Mouse (Mus musculus): ENCODE results near the gene Pdhb. TPM values are rescaled to one million over a fixed set of nuclear protein-coding genes. Genes with fewer than 3 reads are reported as not detected.

Pdhb gene
- polyA plus RNA-seq (2014; fragmentation: Nextera tagmentation; extraction: Ambion mirVana): 276 and 285 TPM in 2 replicates

GRCm38 (mm10) chr14:8172507-8173410, at the start of gene Pdhb:
Gene Pdhb (minus strand): TSS chr14:8173025.
- Histone ChIP-seq H3K9me3 (ENCODE audit: control insufficient read depth, low read length) (no peaks in the 10 kb centered on the region), H3K27ac (ENCODE audit: low read depth, low read length) (peak within 1 kb of the TSS; percentile 83), H3K9ac (replicated peaks; ENCODE audit: low read depth, low read length) (peak within 1 kb of the TSS; percentile 91), H3K27me3 (ENCODE audit: control insufficient read depth, insufficient read depth, low read length) (no peaks in the 10 kb centered on the region), H3K4me2 (ENCODE audit: low read depth, low read length) (peak within 1 kb of the TSS; percentile 83), H3K4me1 (ENCODE audit: control insufficient read depth, insufficient read depth, low read length) (peaks cover 9% of the 10 kb centered on the region), H3K4me3 (ENCODE audit: low read depth, low read length) (peak within 1 kb of the TSS; percentile 79), H3K36me3 (ENCODE audit: control insufficient read depth, insufficient read depth, low read length) (peaks cover 14% of the 10 kb centered on the region)
- WGBS: under 1% methylated on average over 64 of the region's 64 CpGs
- peak; percentile 100 for ATAC-seq (ENCODE audit: low read depth)

GRCm38 (mm10) chr14:8222561-8222960, 49.7 kb upstream of the Pdhb start:
- no peaks in the 10 kb centered on the region for H3K9me3 ChIP-seq (ENCODE audit: control insufficient read depth, low read length)
- no peak overlapping the region for H3K4me2 ChIP-seq (ENCODE audit: low read depth, low read length)
- no peak overlapping the region for H3K4me3 ChIP-seq (ENCODE audit: low read depth, low read length)
- H3K4me1 ChIP-seq (ENCODE audit: control insufficient read depth, insufficient read depth, low read length): peaks cover 10% of the 10 kb centered on the region
- H3K27ac ChIP-seq (ENCODE audit: low read depth, low read length): no peak overlapping the region
- no peaks in the 10 kb centered on the region for H3K36me3 ChIP-seq (ENCODE audit: control insufficient read depth, insufficient read depth, low read length)
- no peak overlapping the region for H3K9ac ChIP-seq (replicated peaks; ENCODE audit: low read depth, low read length)
- WGBS: 94% methylated on average over 16 of the region's 16 CpGs
- no peak for ATAC-seq (ENCODE audit: low read depth)
- no peaks in the 10 kb centered on the region for H3K27me3 ChIP-seq (ENCODE audit: control insufficient read depth, insufficient read depth, low read length)

DNA sequence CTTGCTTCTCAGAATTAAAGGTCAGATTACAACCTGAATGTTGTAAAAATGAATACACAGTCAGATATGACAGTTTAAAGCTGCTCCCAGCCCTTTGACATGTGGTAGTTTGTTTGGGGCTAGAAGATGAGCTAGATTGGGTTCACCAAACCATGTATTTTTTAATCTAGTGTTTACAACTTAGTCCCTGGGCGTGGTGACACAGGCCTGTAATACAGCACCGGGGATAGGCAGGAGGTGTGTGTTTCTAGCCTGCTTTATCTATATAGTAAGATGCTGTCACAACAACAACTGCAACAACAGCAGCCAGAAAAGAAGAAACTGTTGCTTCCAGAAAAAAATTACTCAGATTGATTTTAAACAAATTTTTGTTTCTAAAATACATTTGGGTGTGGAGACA, 48.1 kb upstream of the Pdhb start:
- peaks cover 10% of the 10 kb centered on the region for H3K4me1 ChIP-seq (ENCODE audit: control insufficient read depth, insufficient read depth, low read length)
- 93% methylated on average over 2 of the region's 2 CpGs for WGBS
- no peak for ATAC-seq (ENCODE audit: low read depth)

GRCm38 (mm10) chr14:8220306-8220705, 47.5 kb upstream of the Pdhb start:
- Histone ChIP-seq H3K4me3 (ENCODE audit: low read depth, low read length) (no peak overlapping the region), H3K27me3 (ENCODE audit: control insufficient read depth, insufficient read depth, low read length) (peaks cover 2% of the 10 kb centered on the region; the same call in 1 of the 2 replicates), H3K4me1 (ENCODE audit: control insufficient read depth, insufficient read depth, low read length) (peaks cover 16% of the 10 kb centered on the region), H3K27ac (ENCODE audit: low read depth, low read length) (no peak overlapping the region), H3K9ac (replicated peaks; ENCODE audit: low read depth, low read length) (no peak overlapping the region), H3K9me3 (ENCODE audit: control insufficient read depth, low read length) (no peaks in the 10 kb centered on the region), H3K4me2 (ENCODE audit: low read depth, low read length) (no peak overlapping the region), H3K36me3 (ENCODE audit: control insufficient read depth, insufficient read depth, low read length) (no peaks in the 10 kb centered on the region)
- ATAC-seq (ENCODE audit: low read depth): no peak
- 66% methylated on average over 7 of the region's 7 CpGs for WGBS

More for the DNA sequence above, 48.1 kb upstream of the Pdhb start:
- H3K36me3 ChIP-seq (ENCODE audit: control insufficient read depth, insufficient read depth, low read length): no peaks in the 10 kb centered on the region
- peaks cover 2% of the 10 kb centered on the region; the same call in 1 of the 2 replicates for H3K27me3 ChIP-seq (ENCODE audit: control insufficient read depth, insufficient read depth, low read length)
- no peak overlapping the region for H3K4me3 ChIP-seq (ENCODE audit: low read depth, low read length)
- H3K9ac ChIP-seq (replicated peaks; ENCODE audit: low read depth, low read length): no peak overlapping the region
- H3K27ac ChIP-seq (ENCODE audit: low read depth, low read length): no peak overlapping the region
- no peak overlapping the region for H3K4me2 ChIP-seq (ENCODE audit: low read depth, low read length)
- no peaks in the 10 kb centered on the region for H3K9me3 ChIP-seq (ENCODE audit: control insufficient read depth, low read length)

DNA sequence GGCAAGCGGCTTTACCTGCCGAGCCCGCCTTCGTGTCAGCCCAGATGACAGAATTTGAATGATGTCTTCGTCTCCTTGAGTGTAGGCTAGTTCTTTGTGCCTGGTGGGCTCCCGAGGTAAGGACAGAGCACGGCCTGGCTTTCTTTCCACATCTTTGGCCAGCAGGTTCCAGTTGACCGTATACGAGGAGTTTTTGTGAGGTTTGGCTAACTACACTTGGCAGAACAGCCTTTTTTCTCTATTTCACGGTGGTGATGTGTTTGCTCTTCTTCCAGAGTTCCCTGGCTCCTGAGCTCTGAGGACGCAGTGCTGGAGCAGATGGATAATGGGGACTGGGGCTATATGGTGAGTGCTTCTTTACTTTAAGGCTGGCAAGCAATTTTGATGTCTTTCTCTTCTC, 47.1 kb upstream of the Pdhb start:
- peaks cover 20% of the 10 kb centered on the region for H3K4me1 ChIP-seq (ENCODE audit: control insufficient read depth, insufficient read depth, low read length)
- no peak for ATAC-seq (ENCODE audit: low read depth)
- H3K27ac ChIP-seq (ENCODE audit: low read depth, low read length): no peak overlapping the region
- H3K9me3 ChIP-seq (ENCODE audit: control insufficient read depth, low read length): no peaks in the 10 kb centered on the region
- H3K9ac ChIP-seq (replicated peaks; ENCODE audit: low read depth, low read length): no peak overlapping the region
- WGBS: 41% methylated on average over 11 of the region's 11 CpGs
- peaks cover 2% of the 10 kb centered on the region; the same call in 1 of the 2 replicates for H3K27me3 ChIP-seq (ENCODE audit: control insufficient read depth, insufficient read depth, low read length)
- no peaks in the 10 kb centered on the region for H3K36me3 ChIP-seq (ENCODE audit: control insufficient read depth, insufficient read depth, low read length)
- no peak overlapping the region for H3K4me3 ChIP-seq (ENCODE audit: low read depth, low read length)
- no peak overlapping the region for H3K4me2 ChIP-seq (ENCODE audit: low read depth, low read length)

- 11% methylated on average over 10 of the region's 10 CpGs for WGBS
- H3K4me1 ChIP-seq (ENCODE audit: control insufficient read depth, insufficient read depth, low read length): peaks cover 21% of the 10 kb centered on the region
Observed at GRCm38 (mm10) chr14:8218730-8219380, 46.0 kb upstream of the Pdhb start.

DNA sequence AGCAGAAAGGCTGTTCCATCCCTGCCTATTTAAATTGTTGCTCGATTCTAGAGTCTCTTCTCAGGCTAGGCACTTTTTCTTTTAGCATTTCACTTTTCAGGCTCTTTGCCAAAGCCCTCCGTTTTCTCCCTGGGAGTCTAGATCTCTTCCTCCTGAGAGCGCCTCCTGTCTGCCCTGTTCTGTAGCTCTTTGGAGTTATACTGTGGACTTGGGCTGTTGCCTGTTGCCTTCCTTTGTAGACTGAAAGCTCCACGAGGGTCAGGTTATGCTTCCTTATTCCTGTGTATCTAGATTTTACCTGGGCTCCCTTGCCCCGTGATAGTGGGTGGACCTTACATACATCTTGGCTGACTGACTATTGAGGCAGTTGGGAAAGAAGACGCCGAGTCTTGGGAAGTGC, 45.4 kb upstream of the Pdhb start:
- Histone ChIP-seq H3K9me3 (ENCODE audit: control insufficient read depth, low read length) (no peaks in the 10 kb centered on the region), H3K4me3 (ENCODE audit: low read depth, low read length) (no peak overlapping the region), H3K9ac (replicated peaks; ENCODE audit: low read depth, low read length) (no peak overlapping the region), H3K4me2 (ENCODE audit: low read depth, low read length) (no peak overlapping the region), H3K27ac (ENCODE audit: low read depth, low read length) (no peak overlapping the region), H3K36me3 (ENCODE audit: control insufficient read depth, insufficient read depth, low read length) (no peaks in the 10 kb centered on the region), H3K4me1 (ENCODE audit: control insufficient read depth, insufficient read depth, low read length) (peaks cover 21% of the 10 kb centered on the region), H3K27me3 (ENCODE audit: control insufficient read depth, insufficient read depth, low read length) (peaks cover 2% of the 10 kb centered on the region; the same call in 1 of the 2 replicates)
- WGBS: 31% methylated on average over 7 of the region's 7 CpGs
- no peak for ATAC-seq (ENCODE audit: low read depth)

More at GRCm38 (mm10) chr14:8218730-8219380, 46.0 kb upstream of the Pdhb start:
- H3K9ac ChIP-seq (replicated peaks; ENCODE audit: low read depth, low read length): no peak overlapping the region
- H3K9me3 ChIP-seq (ENCODE audit: control insufficient read depth, low read length): no peaks in the 10 kb centered on the region
- H3K27me3 ChIP-seq (ENCODE audit: control insufficient read depth, insufficient read depth, low read length): peaks cover 2% of the 10 kb centered on the region; the same call in 1 of the 2 replicates
- peak overlapping the region; percentile 39; the same call in 1 of the 2 replicates for H3K27ac ChIP-seq (ENCODE audit: low read depth, low read length)
- no peak overlapping the region; the same call in 1 of the 2 replicates for H3K4me2 ChIP-seq (ENCODE audit: low read depth, low read length)
- H3K36me3 ChIP-seq (ENCODE audit: control insufficient read depth, insufficient read depth, low read length): no peaks in the 10 kb centered on the region
- H3K4me3 ChIP-seq (ENCODE audit: low read depth, low read length): no peak overlapping the region
- no peak for ATAC-seq (ENCODE audit: low read depth)

- Histone ChIP-seq H3K27me3 (ENCODE audit: control insufficient read depth, insufficient read depth, low read length) (peaks cover 2% of the 10 kb centered on the region; the same call in 1 of the 2 replicates), H3K4me1 (ENCODE audit: control insufficient read depth, insufficient read depth, low read length) (peaks cover 21% of the 10 kb centered on the region), H3K27ac (ENCODE audit: low read depth, low read length) (no peak overlapping the region), H3K9ac (replicated peaks; ENCODE audit: low read depth, low read length) (no peak overlapping the region), H3K4me2 (ENCODE audit: low read depth, low read length) (peak overlapping the region; percentile 79; the same call in 1 of the 2 replicates), H3K4me3 (ENCODE audit: low read depth, low read length) (no peak overlapping the region), H3K36me3 (ENCODE audit: control insufficient read depth, insufficient read depth, low read length) (no peaks in the 10 kb centered on the region), H3K9me3 (ENCODE audit: control insufficient read depth, low read length) (no peaks in the 10 kb centered on the region)
- ATAC-seq (ENCODE audit: low read depth): no peak
- 71% methylated on average over 5 of the region's 5 CpGs for whole genome bisulfite sequencing
Observed at GRCm38 (mm10) chr14:8216100-8216499, 43.3 kb upstream of the Pdhb start.
